Mouse (Mus musculus): Measurements from ENCODE around the gene Wnt9a. TPM values are rescaled to one million over a fixed set of nuclear protein-coding genes. Genes with fewer than 3 reads are reported as not detected.
A peak's percentile ranks its signal among the peaks of the same experiment; 100 is the strongest.

The Wnt9a gene
- polyA plus RNA-seq, 1 experiment from 2014 or later: 10.5 TPM

DNA sequence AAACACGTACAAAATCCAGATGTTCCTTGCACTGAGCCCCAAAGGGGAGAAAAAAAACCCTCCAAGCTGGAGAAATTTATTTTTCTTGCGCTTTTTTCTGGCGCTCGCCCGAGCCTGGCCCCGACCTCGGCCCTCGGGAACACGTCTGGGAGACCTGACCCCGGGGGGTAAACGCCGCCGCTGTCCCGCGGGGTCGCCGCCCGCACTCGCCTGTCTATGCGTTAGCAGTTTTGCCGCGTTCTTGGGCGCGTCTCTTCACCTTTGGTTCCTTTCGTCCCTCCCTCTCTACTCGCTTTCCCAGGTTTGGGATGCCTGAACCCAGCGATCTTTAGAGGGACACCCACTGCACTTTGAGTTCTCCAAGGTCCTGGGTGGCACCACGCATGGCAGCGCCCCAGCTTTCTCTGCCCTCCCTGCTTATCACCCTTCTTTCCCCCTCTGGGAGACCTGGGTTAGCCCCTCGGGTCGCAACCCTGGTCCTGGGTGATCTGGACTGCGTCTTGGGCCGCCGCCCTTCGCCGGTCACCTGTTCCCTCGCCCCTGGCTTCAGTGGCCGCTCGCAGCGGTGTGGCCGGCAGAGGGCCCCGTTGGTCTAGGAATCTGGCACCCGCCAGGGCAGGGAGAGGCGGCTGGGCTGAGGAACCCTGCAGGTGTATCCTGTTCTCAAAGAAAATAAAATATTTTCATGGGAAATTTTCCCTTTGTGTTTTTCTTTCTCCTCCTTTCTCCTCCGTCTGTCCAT lies 865 bp downstream of the Wnt9a start:
- H3K9me3 ChIP-seq (ENCODE audit: low read length): no peaks in the 10 kb centered on the region
- peaks cover 19% of the 10 kb centered on the region; the same call in 1 of the 2 replicates for H3K27me3 ChIP-seq (replicated peaks; ENCODE audit: insufficient read depth, low read length)
- WGBS: 1% methylated on average over 43 of the region's 45 CpGs
- H3K9ac ChIP-seq (replicated peaks; ENCODE audit: low read depth): peak overlapping the region; percentile 46
- no peak overlapping the region for H3K27ac ChIP-seq (ENCODE audit: low read length)
- no peaks in the 10 kb centered on the region for H3K36me3 ChIP-seq (ENCODE audit: insufficient read depth, low read length)
- H3K4me1 ChIP-seq (ENCODE audit: insufficient read depth, low read depth, low read length): no peaks in the 10 kb centered on the region
- peak overlapping the region; percentile 69 for H3K4me3 ChIP-seq (ENCODE audit: low read depth, low read length)
- peak overlapping the region; percentile 87 for H3K4me2 ChIP-seq (replicated peaks; ENCODE audit: low read depth, low read length)
- DNase-seq (ENCODE audit: low spot score): peak; percentile 87
- peak; percentile 60 for ATAC-seq
- no peak for TF ChIP-seq EP300 (IDR thresholded peaks at IDR 0.05)
- peak; percentile 89 for TF ChIP-seq CTCF (IDR thresholded peaks at IDR 0.05)

DNA sequence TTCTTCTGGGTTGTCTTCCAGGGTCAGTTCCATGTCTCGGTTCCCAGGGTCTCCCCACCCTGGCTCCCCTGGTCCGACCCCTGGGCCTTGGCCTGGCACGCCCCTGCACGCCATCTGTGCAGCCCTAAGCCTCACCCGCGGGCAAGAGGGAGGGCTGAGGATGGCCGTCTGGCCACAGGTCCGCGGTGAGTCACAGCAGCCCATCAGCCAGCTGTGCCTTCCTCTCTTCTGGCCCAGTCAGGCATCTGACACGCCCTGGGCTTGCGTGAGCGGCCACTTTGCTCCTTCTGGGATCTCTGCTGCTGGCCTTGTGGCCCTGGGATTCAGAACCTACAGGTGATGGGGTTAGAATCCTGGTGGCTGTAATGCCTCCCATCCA lies 1.4 kb downstream of the Wnt9a start:
- H3K4me1 ChIP-seq (ENCODE audit: insufficient read depth, low read depth, low read length): no peaks in the 10 kb centered on the region
- H3K27ac ChIP-seq (ENCODE audit: low read length): no peak overlapping the region
- DNase-seq (ENCODE audit: low spot score) (no peak), ATAC-seq (peak; percentile 18)
- H3K4me3 ChIP-seq (ENCODE audit: low read depth, low read length): peak overlapping the region; percentile 69; the same call in 1 of the 2 replicates
- no peaks in the 10 kb centered on the region for H3K9me3 ChIP-seq (ENCODE audit: low read length)
- H3K27me3 ChIP-seq (replicated peaks; ENCODE audit: insufficient read depth, low read length): peaks cover 19% of the 10 kb centered on the region; the same call in 1 of the 2 replicates
- H3K36me3 ChIP-seq (ENCODE audit: insufficient read depth, low read length): no peaks in the 10 kb centered on the region
- no peak overlapping the region for H3K9ac ChIP-seq (replicated peaks; ENCODE audit: low read depth)
- TF ChIP-seq CTCF (IDR thresholded peaks at IDR 0.05) (no peak), EP300 (IDR thresholded peaks at IDR 0.05) (no peak)
- H3K4me2 ChIP-seq (replicated peaks; ENCODE audit: low read depth, low read length): peak overlapping the region; percentile 87
- WGBS: 35% methylated on average over 12 of the region's 12 CpGs

DNA sequence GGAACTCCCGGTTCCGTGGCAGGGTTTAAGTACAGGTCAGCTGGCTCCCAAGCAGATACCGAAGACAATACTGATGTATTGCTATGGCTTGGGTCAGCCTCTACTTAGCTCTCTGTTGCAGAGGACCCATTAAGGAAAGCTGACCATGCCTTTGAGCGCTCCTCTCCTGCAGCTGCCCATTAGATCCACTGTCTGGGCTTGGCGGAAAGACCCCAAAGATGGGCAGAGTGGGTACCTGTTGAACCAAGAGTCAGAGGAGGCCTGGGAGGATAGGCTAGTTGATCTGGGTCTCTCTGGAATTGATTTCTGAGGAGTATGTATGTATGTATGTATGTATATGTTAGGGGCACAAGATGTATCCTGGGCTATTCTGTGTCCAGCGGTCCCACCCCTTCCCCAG lies 1.9 kb downstream of the Wnt9a start:
- H3K36me3 ChIP-seq (ENCODE audit: insufficient read depth, low read length): no peaks in the 10 kb centered on the region
- TF ChIP-seq EP300 (IDR thresholded peaks at IDR 0.05) (no peak), CTCF (IDR thresholded peaks at IDR 0.05) (no peak)
- no peak overlapping the region for H3K27ac ChIP-seq (ENCODE audit: low read length)
- 40% methylated on average over 6 of the region's 6 CpGs for WGBS
- no peaks in the 10 kb centered on the region for H3K9me3 ChIP-seq (ENCODE audit: low read length)
- H3K9ac ChIP-seq (replicated peaks; ENCODE audit: low read depth): no peak overlapping the region
- H3K4me3 ChIP-seq (ENCODE audit: low read depth, low read length): no peak overlapping the region
- H3K27me3 ChIP-seq (replicated peaks; ENCODE audit: insufficient read depth, low read length): peaks cover 19% of the 10 kb centered on the region; the same call in 1 of the 2 replicates
- ATAC-seq: no peak
- H3K4me2 ChIP-seq (replicated peaks; ENCODE audit: low read depth, low read length): 0 out of 2 replicates have a peak overlapping the region, but pooled peaks have one; percentile 87
- no peaks in the 10 kb centered on the region for H3K4me1 ChIP-seq (ENCODE audit: insufficient read depth, low read depth, low read length)
- no peak for DNase-seq (ENCODE audit: low spot score)

DNA sequence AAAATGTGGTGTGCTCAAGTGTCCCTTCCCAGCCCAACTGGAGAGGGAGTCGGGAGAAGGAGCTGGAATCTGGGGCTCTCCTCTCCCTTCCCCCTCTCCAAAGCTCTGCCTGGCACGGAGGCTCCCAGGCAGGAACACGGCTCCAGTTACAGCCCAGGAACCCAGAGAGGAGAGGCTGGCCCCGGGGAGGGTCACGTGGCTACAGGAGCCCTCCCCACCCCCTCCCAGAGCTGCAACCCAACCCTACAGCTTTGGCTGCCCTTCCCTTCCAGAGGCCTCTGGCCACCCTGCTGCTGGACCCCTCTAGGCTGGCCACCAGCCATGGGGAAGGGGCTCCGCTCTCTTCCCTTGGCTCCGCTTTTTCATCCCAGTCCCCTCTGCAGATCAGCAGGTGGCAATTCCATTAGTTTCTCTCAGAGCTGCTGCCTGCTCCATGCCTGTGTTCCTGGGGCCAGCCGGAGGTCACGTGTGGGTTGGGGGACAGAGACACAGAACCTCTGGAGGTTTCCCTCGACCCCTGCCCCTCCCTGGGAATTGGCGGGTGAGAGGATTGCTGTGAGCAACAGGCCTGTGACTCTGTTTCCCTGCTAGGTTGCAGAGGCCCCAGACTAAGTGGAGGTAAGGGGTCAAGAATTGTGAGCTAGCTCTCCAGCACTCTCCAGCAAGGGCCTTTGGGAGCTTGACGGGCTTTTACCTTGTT lies 2.5 kb downstream of the Wnt9a start:
- H3K4me2 ChIP-seq (replicated peaks; ENCODE audit: low read depth, low read length): 0 out of 2 replicates have a peak overlapping the region, but pooled peaks have one; percentile 14
- H3K9ac ChIP-seq (replicated peaks; ENCODE audit: low read depth): no peak overlapping the region
- H3K4me3 ChIP-seq (ENCODE audit: low read depth, low read length): no peak overlapping the region
- no peaks in the 10 kb centered on the region for H3K36me3 ChIP-seq (ENCODE audit: insufficient read depth, low read length)
- peak; percentile 56 for ATAC-seq
- no peaks in the 10 kb centered on the region for H3K4me1 ChIP-seq (ENCODE audit: insufficient read depth, low read depth, low read length)
- peaks cover 19% of the 10 kb centered on the region; the same call in 1 of the 2 replicates for H3K27me3 ChIP-seq (replicated peaks; ENCODE audit: insufficient read depth, low read length)
- 0 out of 2 replicates have a peak overlapping the region, but pooled peaks have one; percentile 11 for H3K27ac ChIP-seq (ENCODE audit: low read length)
- TF ChIP-seq EP300 (IDR thresholded peaks at IDR 0.05) (no peak), CTCF (IDR thresholded peaks at IDR 0.05) (no peak)
- DNase-seq (ENCODE audit: low spot score): peak; percentile 77
- no peaks in the 10 kb centered on the region for H3K9me3 ChIP-seq (ENCODE audit: low read length)
- WGBS: 22% methylated on average over 10 of the region's 12 CpGs

DNA sequence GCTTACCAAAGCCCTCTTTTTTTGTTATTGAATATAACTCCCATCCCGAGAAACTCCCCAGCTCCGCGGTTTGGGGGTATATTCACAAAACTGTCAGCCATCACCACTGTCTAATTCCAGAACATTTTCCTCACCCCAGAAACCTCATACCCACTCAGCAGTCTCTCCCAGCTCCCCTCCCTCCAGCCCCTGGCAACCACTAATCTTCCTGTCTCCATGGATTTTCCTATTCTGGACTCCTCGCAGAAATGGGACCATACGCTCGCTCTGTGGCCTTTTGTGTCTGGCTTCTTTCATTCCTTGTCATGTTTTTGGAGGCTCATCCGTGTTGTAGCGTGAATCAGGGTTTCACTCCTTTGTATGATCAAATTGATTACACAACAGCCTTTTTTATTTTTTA lies 3.2 kb downstream of the Wnt9a start:
- DNase-seq (ENCODE audit: low spot score) (no peak), ATAC-seq (no peak)
- Histone ChIP-seq H3K27ac (ENCODE audit: low read length) (no peak overlapping the region), H3K9me3 (ENCODE audit: low read length) (no peaks in the 10 kb centered on the region), H3K4me3 (ENCODE audit: low read depth, low read length) (no peak overlapping the region), H3K4me2 (replicated peaks; ENCODE audit: low read depth, low read length) (no peak overlapping the region), H3K4me1 (ENCODE audit: insufficient read depth, low read depth, low read length) (no peaks in the 10 kb centered on the region), H3K9ac (replicated peaks; ENCODE audit: low read depth) (no peak overlapping the region), H3K36me3 (ENCODE audit: insufficient read depth, low read length) (no peaks in the 10 kb centered on the region), H3K27me3 (replicated peaks; ENCODE audit: insufficient read depth, low read length) (peaks cover 19% of the 10 kb centered on the region; the same call in 1 of the 2 replicates)
- 69% methylated on average over 8 of the region's 8 CpGs for WGBS
- TF ChIP-seq CTCF (IDR thresholded peaks at IDR 0.05) (no peak), EP300 (IDR thresholded peaks at IDR 0.05) (no peak)

DNA sequence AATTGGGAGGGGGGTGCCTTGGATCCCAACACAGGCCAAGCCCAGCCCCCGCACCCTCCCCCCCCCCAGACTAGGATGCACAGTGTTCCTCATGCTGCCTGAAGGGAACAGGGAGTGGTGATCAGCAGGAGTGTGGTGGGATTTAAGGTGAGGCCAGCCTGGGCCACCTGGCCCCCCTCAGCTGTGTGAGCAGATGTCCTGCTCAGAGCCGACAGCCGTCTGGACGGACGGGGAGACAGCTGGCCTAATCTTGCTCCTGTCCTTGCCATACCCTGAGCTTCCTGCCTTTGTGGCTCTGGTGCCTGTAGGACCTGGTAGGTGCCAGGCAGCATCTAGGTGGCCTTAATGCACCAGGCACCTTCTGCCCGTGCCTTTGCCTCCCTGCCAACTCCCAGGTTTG lies 5.3 kb downstream of the Wnt9a start:
- H3K27ac ChIP-seq (ENCODE audit: low read length): no peak overlapping the region
- DNase-seq (ENCODE audit: low spot score) (no peak), ATAC-seq (no peak)
- H3K9ac ChIP-seq (replicated peaks; ENCODE audit: low read depth): no peak overlapping the region
- no peak for TF ChIP-seq CTCF (IDR thresholded peaks at IDR 0.05)
- no peaks in the 10 kb centered on the region for H3K4me1 ChIP-seq (ENCODE audit: insufficient read depth, low read depth, low read length)
- H3K36me3 ChIP-seq (ENCODE audit: insufficient read depth, low read length): no peaks in the 10 kb centered on the region
- H3K9me3 ChIP-seq (ENCODE audit: low read length): no peaks in the 10 kb centered on the region
- no peak overlapping the region for H3K4me2 ChIP-seq (replicated peaks; ENCODE audit: low read depth, low read length)
- peaks cover 8% of the 10 kb centered on the region; the same call in 1 of the 2 replicates for H3K27me3 ChIP-seq (replicated peaks; ENCODE audit: insufficient read depth, low read length)
- no peak overlapping the region for H3K4me3 ChIP-seq (ENCODE audit: low read depth, low read length)
- 47% methylated on average over 6 of the region's 6 CpGs for WGBS

Data from lung, postnatal 0 days (tissue).